Mouse (Mus musculus) CH12F3 (cell line): ENCODE measurements around the gene Rps6kl1.

ENCODE experiments used
- in situ Hi-C: fragments of 300-500 bp; cut with MboI; formaldehyde crosslinking; loops from 2 replicates; pipeline ENCODE4 v1.14.3; 2020; ENCODE audit warnings: low sequenced_read_pairs

Rps6kl1 gene

GRCm38 (mm10) chr12:85110011-85110697 lies 40.9 kb downstream of the Rps6kl1 start:
- in situ Hi-C loops, result no loop called here

DNA sequence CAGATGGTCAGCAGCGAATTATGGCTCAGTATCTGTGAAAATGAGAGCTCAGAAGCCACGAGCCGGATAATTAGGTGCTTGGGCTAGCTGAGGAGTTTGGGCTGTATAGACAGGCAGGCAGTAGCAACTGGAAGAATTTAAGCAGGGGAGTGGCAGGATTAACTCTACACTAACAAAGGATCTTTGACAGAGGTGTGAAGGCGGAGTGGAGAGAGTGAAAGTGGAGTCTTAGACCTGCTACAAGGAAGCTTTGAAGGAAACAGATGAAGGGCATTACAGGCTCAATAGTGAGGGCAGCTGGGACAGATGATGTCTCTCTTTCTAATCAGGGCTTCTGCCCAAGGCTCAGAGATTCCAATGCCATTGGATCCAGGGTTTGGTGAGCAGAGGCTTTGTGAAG lies 41.6 kb downstream of the Rps6kl1 start:
- in situ Hi-C loops, result no loop called here

- in situ Hi-C loops, result no loop called here
Measured at GRCm38 (mm10) chr12:85108643-85109042, 42.4 kb downstream of the Rps6kl1 start.

- in situ Hi-C loops, result no loop called here
Measured at GRCm38 (mm10) chr12:85106292-85106691, 44.8 kb downstream of the Rps6kl1 start.

DNA sequence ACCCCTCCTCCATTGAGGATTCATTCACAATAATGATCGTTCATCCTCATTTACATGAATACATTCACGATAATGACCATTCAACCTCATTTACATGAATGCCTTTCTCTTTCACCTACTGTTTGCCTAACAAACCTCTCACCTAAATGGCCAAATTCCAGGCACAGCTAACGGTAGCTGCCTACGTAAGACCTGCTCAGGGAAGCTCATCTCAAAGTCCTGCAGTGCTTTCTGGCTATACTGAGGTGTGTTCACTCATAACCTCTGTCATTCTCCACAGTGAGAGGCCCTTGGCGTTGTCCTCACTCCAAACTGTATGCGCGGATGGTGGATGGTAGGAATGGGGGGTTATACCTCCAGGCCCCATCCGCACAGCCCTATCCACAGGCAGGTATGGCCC lies 46.3 kb downstream of the Rps6kl1 start:
- in situ Hi-C loops, result no loop called here

DNA sequence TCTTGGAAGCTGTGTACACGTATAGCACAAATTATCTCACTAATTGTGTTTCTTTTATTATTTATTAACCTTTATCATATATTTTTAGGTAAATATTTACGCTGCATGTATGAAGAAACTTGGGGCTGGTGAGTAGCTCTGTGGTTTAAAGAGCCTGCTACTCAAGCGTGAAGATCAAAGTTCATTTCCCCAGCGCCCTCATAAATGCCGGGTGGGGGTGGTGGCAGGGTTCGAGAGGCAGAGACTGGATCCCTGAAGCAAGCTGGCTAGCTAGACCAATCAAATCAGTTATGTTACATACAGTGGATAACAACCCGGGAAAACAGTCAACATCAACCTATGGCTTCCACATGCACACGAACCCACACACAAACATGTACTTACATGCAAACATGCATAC lies 48.0 kb downstream of the Rps6kl1 start:
- in situ Hi-C loops, result no loop called here

- in situ Hi-C loops, result no loop called here
Measured at GRCm38 (mm10) chr12:85101521-85102106, 49.5 kb downstream of the Rps6kl1 start.

GRCm38 (mm10) chr12:85101001-85101400 lies 50.1 kb downstream of the Rps6kl1 start:
- in situ Hi-C loops, result no loop called here

DNA sequence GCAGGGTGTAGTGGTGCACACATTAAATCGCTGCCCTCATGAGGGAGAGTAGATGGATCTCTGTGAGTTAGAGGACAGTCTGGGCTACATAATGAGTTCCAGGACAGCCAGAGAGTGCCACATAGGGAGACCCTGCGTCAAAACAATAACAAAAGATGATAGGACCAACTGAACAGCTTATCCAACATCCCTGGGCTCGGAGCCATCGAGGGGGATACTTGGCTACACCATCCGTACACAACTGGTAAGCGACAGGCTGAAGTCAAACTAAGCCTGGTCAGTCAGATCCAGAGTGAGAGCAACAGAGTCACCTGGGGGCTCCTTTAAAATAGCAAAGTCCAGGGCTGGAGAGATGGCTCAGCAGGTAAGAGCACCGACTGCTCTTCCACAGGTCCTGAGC lies 55.2 kb downstream of the Rps6kl1 start:
- in situ Hi-C loops, result no loop called here

DNA sequence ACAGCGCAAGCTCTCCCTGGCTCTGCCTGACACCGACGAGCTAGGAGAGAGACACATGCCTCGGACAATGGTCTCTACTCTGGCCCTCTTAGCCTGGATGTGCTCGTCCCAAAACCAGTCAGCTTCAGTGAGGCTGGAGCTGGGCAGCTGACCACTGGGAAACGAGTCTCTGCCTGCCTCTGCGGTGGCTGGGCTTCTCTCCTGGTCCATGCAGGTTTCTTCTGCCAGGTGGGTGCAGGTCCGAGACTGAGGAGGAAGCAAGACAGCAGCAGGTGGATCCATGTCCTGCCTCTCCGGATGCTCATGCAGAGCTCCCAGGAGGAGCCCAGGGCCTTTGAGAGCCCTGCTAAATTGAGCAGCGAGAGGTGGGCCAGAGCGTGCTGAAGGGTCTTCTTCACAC lies 55.9 kb downstream of the Rps6kl1 start:
- in situ Hi-C loops, result no loop called here

DNA sequence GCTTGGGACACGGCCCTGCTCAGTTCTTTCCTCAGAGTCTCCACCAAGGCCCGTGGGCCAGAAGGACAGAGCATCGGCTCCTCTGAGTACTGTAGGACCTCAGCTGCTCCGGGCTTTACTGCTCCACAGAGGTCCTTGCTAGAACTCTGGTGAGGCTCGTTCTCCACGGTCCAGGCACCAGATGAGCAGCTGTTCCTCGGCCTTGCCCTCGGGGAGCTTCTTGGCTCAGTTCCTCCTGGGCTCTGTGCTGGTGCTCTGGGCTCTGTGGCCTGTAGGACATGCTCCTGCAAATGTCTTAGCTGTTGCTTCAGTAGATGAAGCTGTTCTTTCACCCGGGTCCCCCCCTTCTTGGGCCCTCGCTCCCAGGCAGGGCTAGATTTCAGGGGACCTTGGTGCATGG lies 56.4 kb downstream of the Rps6kl1 start:
- in situ Hi-C loops, result no loop called here

GRCm38 (mm10) chr12:85094010-85094409 lies 57.1 kb downstream of the Rps6kl1 start:
- in situ Hi-C loops, result no loop called here

GRCm38 (mm10) chr12:85092214-85092613 lies 58.9 kb downstream of the Rps6kl1 start:
- in situ Hi-C loops, result no loop called here

DNA sequence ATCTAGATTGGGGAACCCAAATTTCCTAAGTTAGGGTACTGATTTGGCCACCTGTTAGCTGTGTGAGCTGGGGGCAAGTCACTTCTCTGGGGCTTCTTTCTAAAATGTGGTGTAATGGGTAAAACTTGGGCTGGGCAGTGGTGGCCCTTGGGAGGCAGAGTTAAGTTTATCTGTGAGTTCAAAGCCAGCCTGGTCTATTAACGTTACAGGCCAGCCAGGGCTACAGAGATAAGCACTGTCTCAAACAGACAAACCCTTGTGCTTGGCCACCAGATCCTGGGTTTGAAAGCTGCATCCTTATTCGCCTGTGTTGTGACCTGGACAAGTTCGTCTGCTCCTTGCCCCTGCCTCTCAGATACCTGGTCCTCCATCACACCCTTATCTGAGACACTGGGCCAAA lies 59.9 kb downstream of the Rps6kl1 start:
- in situ Hi-C loops, result no loop called here

- in situ Hi-C loops, result no loop called here
Measured at GRCm38 (mm10) chr12:85087845-85088244, 63.2 kb downstream of the Rps6kl1 start.
